13 mouse cellular contexts compared by ENCODE assay signal in genomic region chr6:34159998-34160815, GRCm38 (mm10). TPM values are rescaled to one million over a fixed set of nuclear protein-coding genes. Genes with fewer than 3 reads are reported as not detected.
DNase-seq lines count a peak whose midpoint lies in the region; ATAC-seq and TF ChIP-seq lines count a peak whose summit lies in the region.
"Had no signal": no experiment of that assay in that cellular context is flagged by ENCODE, and none has a peak within 500 bp of the region (broad histone marks: within the 10 kb centered on the region; RNA-seq: fewer than 3 reads in every experiment).

No protein-coding gene starts in this region.

- WGBS in kidney, adult 2 months, result 71% methylated on average over 23 of the region's 23 CpGs
- 61% methylated on average over 23 of the region's 23 CpGs for WGBS in kidney, embryonic 14.5 days
- 69% methylated on average over 23 of the region's 23 CpGs for WGBS in liver, adult 2 months

- H3K4me1 ChIP-seq in kidney, adult 2 months (ENCODE audit: control insufficient read depth, insufficient read depth, low read length), result peaks cover 23% of the 10 kb centered on the region
- H3K4me1 ChIP-seq in kidney, embryonic 14.5 days (ENCODE audit: control insufficient read depth, insufficient read depth, low read length), result peaks cover 18% of the 10 kb centered on the region
- H3K4me1 ChIP-seq in liver, adult 2 months (ENCODE audit: control insufficient read depth, insufficient read depth, low read length), result no peaks in the 10 kb centered on the region

- H3K79me2 ChIP-seq in liver, adult 2 months (ENCODE audit: control insufficient read depth, insufficient read depth, low read length), result no peaks in the 10 kb centered on the region

- no peak for TF ChIP-seq POLR2A in kidney, adult 2 months (IDR thresholded peaks at IDR 0.05; ENCODE audit: low read depth, low read length)
- no peak for TF ChIP-seq POLR2A in liver, adult 2 months (IDR thresholded peaks at IDR 0.05; ENCODE audit: extremely low read depth, insufficient read depth, low read length)

- ATAC-seq in kidney, embryonic 14.5 days (ENCODE audit: low FRiP score, low TSS enrichment), result no peak
- ATAC-seq: forebrain, embryonic 15.5 days had no signal

- H3K27ac ChIP-seq in kidney, adult 2 months (ENCODE audit: insufficient read depth, low read depth, low read length), result no peak overlapping the region
- no peak overlapping the region for H3K27ac ChIP-seq in kidney, embryonic 14.5 days (ENCODE audit: low read depth, low read length)
- H3K27ac ChIP-seq in liver, adult 2 months (replicated peaks; ENCODE audit: insufficient read depth, low read depth, low read length), result no peak overlapping the region
- H3K27ac ChIP-seq: embryonic facial prominence, embryonic 15.5 days; forebrain, embryonic 15.5 days; midbrain, embryonic 10.5 days; stomach, postnatal 0 days had no signal

- H3K4me2 ChIP-seq in kidney, embryonic 14.5 days (replicated peaks; ENCODE audit: low read depth, low read length), result no peak overlapping the region
- H3K4me2 ChIP-seq: embryonic facial prominence, embryonic 15.5 days; forebrain, embryonic 15.5 days had no signal

- 0 out of 2 replicates have a peak, but pooled peaks have one; percentile 7 for TF ChIP-seq CTCF in kidney, adult 2 months (conservative IDR thresholded peaks at IDR 0.05; ENCODE audit: insufficient read depth, insufficient read length, low read depth, low read length)
- peak; percentile 11; the same call in 1 of the 2 replicates for TF ChIP-seq CTCF in liver, adult 2 months (IDR thresholded peaks at IDR 0.05; ENCODE audit: low read depth, low read length)

- H3K27me3 ChIP-seq in kidney, adult 2 months (replicated peaks; ENCODE audit: control insufficient read depth, insufficient read depth, low read length), result no peaks in the 10 kb centered on the region
- no peaks in the 10 kb centered on the region for H3K27me3 ChIP-seq in kidney, embryonic 14.5 days (ENCODE audit: control insufficient read depth, insufficient read depth, low read length)
- H3K27me3 ChIP-seq in liver, adult 2 months (ENCODE audit: control insufficient read depth, insufficient read depth, low read length), result no peaks in the 10 kb centered on the region
- H3K27me3 ChIP-seq: embryonic facial prominence, embryonic 15.5 days; forebrain, embryonic 15.5 days had no signal

- peak; percentile 17 to 46 for DNase-seq in adrenal gland, adult (ENCODE audit: inconsistent age in 2 of 2, low spot score in 1 of 2)
- DNase-seq in adrenal gland, adult 18-20 months (ENCODE audit: low spot score in 2 of 2), result no peak
- DNase-seq in kidney, adult 2 months, result no peak
- DNase-seq in liver, adult 2 months (ENCODE audit: extremely low read depth, low read depth, low spot score), result no peak
- peak; percentile 8 for DNase-seq in lung, postnatal 25 days (ENCODE audit: low spot score)
- DNase-seq in spleen, postnatal 14 days (ENCODE audit: low spot score in 2 of 2), result no peak
- no peak for DNase-seq in urinary bladder, postnatal 14 days (ENCODE audit: low spot score)
- DNase-seq: cerebellum, postnatal 36 days had no signal

- no peak overlapping the region for H3K4me3 ChIP-seq in kidney, adult 2 months (ENCODE audit: insufficient read depth, low read depth, low read length)
- H3K4me3 ChIP-seq in kidney, embryonic 14.5 days (ENCODE audit: low read length), result no peak overlapping the region
- no peak overlapping the region for H3K4me3 ChIP-seq in liver, adult 2 months (ENCODE audit: insufficient read depth, low read depth, low read length)
- H3K4me3 ChIP-seq: embryonic facial prominence, embryonic 15.5 days; forebrain, embryonic 15.5 days; midbrain, embryonic 10.5 days had no signal

- no peaks in the 10 kb centered on the region for H3K9me3 ChIP-seq in kidney, embryonic 14.5 days (ENCODE audit: control insufficient read depth, low read length)
- H3K9me3 ChIP-seq: embryonic facial prominence, embryonic 15.5 days; forebrain, embryonic 15.5 days; midbrain, embryonic 10.5 days had no signal

- peaks cover 14% of the 10 kb centered on the region for H3K36me3 ChIP-seq in kidney, adult 2 months (ENCODE audit: control insufficient read depth, insufficient read depth, low read length)
- peaks cover 70% of the 10 kb centered on the region for H3K36me3 ChIP-seq in kidney, embryonic 14.5 days (ENCODE audit: control insufficient read depth, insufficient read depth, low read length)
- peaks cover 46% of the 10 kb centered on the region for H3K36me3 ChIP-seq in liver, adult 2 months (ENCODE audit: control insufficient read depth, insufficient read depth, low read length)

- no peak overlapping the region for H3K9ac ChIP-seq in kidney, embryonic 14.5 days (ENCODE audit: low read depth, low read length)
- H3K9ac ChIP-seq in liver, adult 2 months (ENCODE audit: low read depth, low read length), result no peak overlapping the region
- H3K9ac ChIP-seq: embryonic facial prominence, embryonic 15.5 days; forebrain, embryonic 15.5 days had no signal

RNA-seq across cellular contexts. Expression of gene Slc35b4, which starts 16.7 kb away (rescaled TPM):
- total RNA-seq in adrenal gland, adult 18-20 months (2021), result 10 to 100 TPM; 28.2 to 28.4 TPM
- 88.5 and 90.9 TPM in 2 replicates for polyA plus RNA-seq in kidney, adult 2 months (2012; rRNA removed)
- polyA plus RNA-seq in kidney, embryonic 14.5 days (2014; fragmentation: Nextera tagmentation; extraction: Ambion mirVana), result 28.4 and 64.8 TPM in 2 replicates
- 9.7 and 13.2 TPM in 2 replicates for total RNA-seq in liver, adult 2 months (2014; rRNA removed)
- 16.0 and 17.6 TPM in 2 replicates for polyA plus RNA-seq in liver, adult 2 months (2012; rRNA removed)

Comparison
In these comparisons a context has a peak if more than half of its experiments do, and no peak if none do; other contexts are left out.
1. DNase-seq: peak in adrenal gland, adult (2 of 2) and lung, postnatal 25 days (single experiment); none in adrenal gland, adult 18-20 months (0 of 2), kidney, adult 2 months (single experiment), liver, adult 2 months (single experiment), spleen, postnatal 14 days (0 of 2) and urinary bladder, postnatal 14 days (single experiment).